Comparison of ENCODE assay signal across 9 mouse cellular contexts in genomic region chr19:5929634-5930596, GRCm38 (mm10). TPM values are rescaled to one million over a fixed set of nuclear protein-coding genes. Genes with fewer than 3 reads are reported as not detected.
DNase-seq lines count a peak whose midpoint lies in the region; ATAC-seq lines count a peak whose summit lies in the region.
"Had no signal": no experiment of that assay in that cellular context is flagged by ENCODE, and none has a peak within 500 bp of the region (broad histone marks: within the 10 kb centered on the region; RNA-seq: fewer than 3 reads in every experiment).

No protein-coding gene starts in this region.

- no peak for ATAC-seq in midbrain, embryonic 12.5 days (ENCODE audit: low FRiP score, low read depth)
- ATAC-seq in midbrain, embryonic 15.5 days (replicated peaks) = no peak

- 77% methylated on average over 14 of the region's 14 CpGs for WGBS in midbrain, embryonic 12.5 days
- WGBS in midbrain, embryonic 15.5 days = 67% methylated on average over 14 of the region's 14 CpGs

- no peak overlapping the region for H3K4me3 ChIP-seq in midbrain, embryonic 12.5 days
- no peak overlapping the region for H3K4me3 ChIP-seq in midbrain, embryonic 15.5 days

- H3K9me3 ChIP-seq in midbrain, embryonic 12.5 days = no peaks in the 10 kb centered on the region
- no peaks in the 10 kb centered on the region for H3K9me3 ChIP-seq in midbrain, embryonic 15.5 days
- H3K9me3 ChIP-seq: G1E had no signal

- H3K4me1 ChIP-seq in midbrain, embryonic 12.5 days = peaks cover 5% of the 10 kb centered on the region; the same call in 1 of the 2 replicates
- H3K4me1 ChIP-seq in midbrain, embryonic 15.5 days = peaks cover 12% of the 10 kb centered on the region

- H3K27me3 ChIP-seq in midbrain, embryonic 12.5 days = peaks cover 16% of the 10 kb centered on the region
- H3K27me3 ChIP-seq in midbrain, embryonic 15.5 days (replicated peaks) = no peaks in the 10 kb centered on the region; the same call in 1 of the 2 replicates

- 0 out of 2 replicates have a peak overlapping the region, but pooled peaks have one; percentile 6 for H3K27ac ChIP-seq in midbrain, embryonic 12.5 days (replicated peaks)
- H3K27ac ChIP-seq in midbrain, embryonic 15.5 days = no peak overlapping the region

- H3K9ac ChIP-seq in midbrain, embryonic 12.5 days (replicated peaks) = no peak overlapping the region
- no peak overlapping the region for H3K9ac ChIP-seq in midbrain, embryonic 15.5 days

- no peak overlapping the region for H3K4me2 ChIP-seq in midbrain, embryonic 12.5 days (replicated peaks)
- no peak overlapping the region for H3K4me2 ChIP-seq in midbrain, embryonic 15.5 days

- peak; percentile 98 for DNase-seq in heart, adult 11 months
- peak; percentile 82 to 86 for DNase-seq in kidney, adult 8-10 months
- DNase-seq in lung, postnatal 10 days = peak; percentile 93
- DNase-seq in cerebellum, postnatal 25 days = no peak
- no peak for DNase-seq in MN1 (ENCODE audit: low spot score)
- DNase-seq in T-cell, adult 2 months (ENCODE audit: low spot score) = no peak

- H3K36me3 ChIP-seq in midbrain, embryonic 12.5 days = no peaks in the 10 kb centered on the region
- H3K36me3 ChIP-seq in midbrain, embryonic 15.5 days (replicated peaks) = no peaks in the 10 kb centered on the region
- H3K36me3 ChIP-seq: G1E had no signal

RNA-seq across cellular contexts. Expression of gene Cdc42ep2, which starts 5.3 kb away (rescaled TPM):
- 3.6 and 3.8 TPM in 2 replicates for polyA plus RNA-seq in midbrain, embryonic 12.5 days (2016; fragmentation: Nextera tagmentation; extraction: Ambion mirVana)
- polyA plus RNA-seq in midbrain, embryonic 15.5 days (2015; fragmentation: Nextera tagmentation; extraction: Ambion mirVana) = 16.3 and 16.7 TPM in 2 replicates

RNA-seq across cellular contexts. Expression of gene Dpf2, which starts 17.1 kb away (rescaled TPM):
- 171 and 185 TPM in 2 replicates for polyA plus RNA-seq in midbrain, embryonic 12.5 days (2016; fragmentation: Nextera tagmentation; extraction: Ambion mirVana)
- 122 and 130 TPM in 2 replicates for polyA plus RNA-seq in midbrain, embryonic 15.5 days (2015; fragmentation: Nextera tagmentation; extraction: Ambion mirVana)

RNA-seq across cellular contexts. Expression of gene Pola2, which starts 34.1 kb away (rescaled TPM):
- 57.4 and 59.6 TPM in 2 replicates for polyA plus RNA-seq in midbrain, embryonic 12.5 days (2016; fragmentation: Nextera tagmentation; extraction: Ambion mirVana)
- 25.3 and 25.4 TPM in 2 replicates for polyA plus RNA-seq in midbrain, embryonic 15.5 days (2015; fragmentation: Nextera tagmentation; extraction: Ambion mirVana)

RNA-seq across cellular contexts. Expression of gene Tigd3, which starts 36.0 kb away (rescaled TPM):
- polyA plus RNA-seq in midbrain, embryonic 12.5 days (2016; fragmentation: Nextera tagmentation; extraction: Ambion mirVana) = 11.1 and 11.4 TPM in 2 replicates
- polyA plus RNA-seq in midbrain, embryonic 15.5 days (2015; fragmentation: Nextera tagmentation; extraction: Ambion mirVana) = 13.8 and 16.4 TPM in 2 replicates

RNA-seq across cellular contexts. Expression of gene Slc25a45, which starts 52.3 kb away (rescaled TPM):
- polyA plus RNA-seq in midbrain, embryonic 12.5 days (2016; fragmentation: Nextera tagmentation; extraction: Ambion mirVana) = 1.9 and 3.4 TPM in 2 replicates
- 2.0 and 2.9 TPM in 2 replicates for polyA plus RNA-seq in midbrain, embryonic 15.5 days (2015; fragmentation: Nextera tagmentation; extraction: Ambion mirVana)

Comparison
In these comparisons a context has a peak if more than half of its experiments do, and no peak if none do; other contexts are left out.
1. DNase-seq: peak in heart, adult 11 months (single experiment), kidney, adult 8-10 months (2 of 2) and lung, postnatal 10 days (single experiment); none in cerebellum, postnatal 25 days (0 of 2), MN1 (single experiment) and T-cell, adult 2 months (single experiment).